Mouse (Mus musculus): Measurements from ENCODE around the gene Mri1. TPM values are rescaled to one million over a fixed set of nuclear protein-coding genes. Genes with fewer than 3 reads are reported as not detected.

Mri1 gene
- polyA plus RNA-seq, 1 experiment from 2014 or later: 51.2 TPM

DNA sequence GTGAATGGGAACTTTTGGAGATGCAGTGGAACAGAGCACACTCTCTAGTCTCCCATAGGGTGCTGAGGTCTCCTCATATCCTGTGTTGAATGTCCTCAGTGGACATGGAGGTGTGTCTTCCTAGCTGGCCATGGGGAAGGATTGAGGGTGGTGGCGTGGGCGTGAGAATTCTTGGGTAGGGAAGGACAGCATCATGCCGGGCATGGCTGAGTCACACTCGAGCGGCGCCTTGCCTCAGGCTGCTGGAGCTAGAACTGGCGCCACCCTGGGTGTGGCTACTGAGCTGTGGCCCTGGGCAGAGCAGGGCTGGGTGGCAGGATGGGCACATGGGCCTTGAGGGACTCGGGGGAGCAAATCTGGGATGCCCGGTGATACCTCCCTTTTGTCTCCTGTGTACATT is 54.7 kb downstream of the Mri1 start:
- Histone ChIP-seq H3K9ac (ENCODE audit: low read depth, low read length) (no peak overlapping the region), H3K36me3 (ENCODE audit: control insufficient read depth, insufficient read depth, low read length) (no peaks in the 10 kb centered on the region), H3K4me1 (replicated peaks; ENCODE audit: control insufficient read depth, insufficient read depth, low read length) (peaks cover 28% of the 10 kb centered on the region), H3K27me3 (ENCODE audit: control insufficient read depth, insufficient read depth, low read length) (0 out of 2 replicates have a peak, but pooled peaks cover 4% of the 10 kb centered on the region), H3K4me3 (ENCODE audit: low read depth, low read length) (no peak overlapping the region), H3K9me3 (ENCODE audit: control insufficient read depth, low read length) (no peaks in the 10 kb centered on the region), H3K27ac (ENCODE audit: low read depth, low read length) (no peak overlapping the region), H3K4me2 (replicated peaks; ENCODE audit: low read depth, low read length) (no peak overlapping the region)
- WGBS: 92% methylated on average over 9 of the region's 9 CpGs
- DNase-seq (ENCODE audit: low spot score) (no peak), ATAC-seq (ENCODE audit: low FRiP score) (no peak)

DNA sequence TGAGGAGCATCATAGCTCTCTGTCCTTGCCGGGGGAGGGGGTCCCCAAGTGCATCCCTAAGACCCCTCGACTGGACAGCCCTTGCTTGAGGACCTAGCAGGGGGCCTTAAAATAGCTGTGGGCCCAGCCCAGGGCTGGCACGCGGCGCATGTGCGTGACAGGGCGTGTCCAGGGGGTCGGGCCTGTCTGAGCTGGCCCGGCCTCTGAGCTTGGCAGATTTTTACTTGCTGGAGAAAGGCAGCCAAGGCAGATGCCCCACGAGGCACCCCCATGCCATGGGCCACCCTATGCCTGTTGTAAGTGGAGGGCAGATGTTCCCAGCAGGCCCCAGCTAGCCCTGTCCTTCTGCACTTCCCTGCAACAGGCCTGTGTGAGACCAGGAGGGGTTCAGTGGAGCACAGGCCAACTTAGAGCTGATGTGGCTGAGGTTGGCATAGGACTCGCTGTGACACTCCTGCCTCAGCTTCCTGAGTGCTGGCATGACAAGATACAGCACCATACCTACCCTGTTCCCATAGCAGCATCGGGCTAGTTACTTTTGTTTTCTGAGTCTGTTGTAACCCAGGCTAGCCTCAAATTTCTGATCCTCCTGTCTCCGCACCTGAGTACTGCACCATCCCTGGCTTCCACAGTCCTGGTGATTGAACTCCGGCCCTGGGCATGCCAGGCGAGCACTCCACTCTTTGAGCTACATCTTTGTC is 55.4 kb downstream of the Mri1 start:
- ATAC-seq (ENCODE audit: low FRiP score): no peak
- Histone ChIP-seq H3K27me3 (ENCODE audit: control insufficient read depth, insufficient read depth, low read length) (0 out of 2 replicates have a peak, but pooled peaks cover 4% of the 10 kb centered on the region), H3K36me3 (ENCODE audit: control insufficient read depth, insufficient read depth, low read length) (no peaks in the 10 kb centered on the region)

DNA sequence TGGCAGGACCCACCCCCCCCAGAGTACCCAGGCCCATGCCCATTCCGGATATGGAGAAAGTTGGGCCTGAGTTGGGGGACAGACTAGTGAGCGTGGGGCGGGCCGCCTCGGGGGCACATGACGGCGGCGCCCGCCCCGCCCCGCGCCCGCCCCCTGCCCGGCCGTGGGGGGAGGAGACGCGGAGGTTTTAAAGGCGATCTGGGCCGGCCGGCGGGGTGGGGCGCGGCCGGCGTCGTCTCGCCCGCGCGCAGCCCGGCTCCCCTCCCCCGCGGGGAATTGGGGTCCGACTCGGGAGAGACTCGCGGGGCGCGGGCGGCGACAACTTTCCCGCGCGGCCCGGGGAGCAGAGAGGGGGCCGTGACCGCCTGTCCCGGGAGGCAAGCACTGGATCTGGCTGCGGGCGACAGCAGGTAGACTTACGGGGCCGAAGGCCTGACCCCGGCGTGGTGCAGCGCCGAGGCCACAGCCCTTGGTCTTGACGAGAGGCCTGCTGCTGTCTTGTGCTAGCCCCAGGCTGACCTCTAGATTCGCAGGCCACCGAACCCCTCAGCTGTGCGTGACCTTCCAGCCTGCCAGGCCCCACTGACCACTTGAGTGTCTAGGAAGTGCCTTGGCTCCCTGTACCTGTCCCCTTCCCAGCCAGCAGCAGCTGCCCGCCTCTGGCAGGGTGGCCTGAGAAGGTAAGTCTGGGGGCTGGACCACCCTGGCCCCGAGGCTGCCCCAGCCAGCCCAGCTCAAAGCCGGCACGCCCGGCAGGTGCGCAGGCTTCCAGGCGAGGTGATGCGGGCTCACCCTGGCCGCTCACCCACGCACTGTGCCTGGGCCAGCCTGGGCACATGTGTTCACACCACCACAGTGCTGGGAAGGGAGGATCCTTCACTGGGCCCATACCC is 56.2 kb downstream of the Mri1 start:
- H3K27ac ChIP-seq (ENCODE audit: low read depth, low read length): peak overlapping the region; percentile 17; the same call in 1 of the 2 replicates
- H3K4me2 ChIP-seq (replicated peaks; ENCODE audit: low read depth, low read length): peak overlapping the region; percentile 89
- H3K4me3 ChIP-seq (ENCODE audit: low read depth, low read length): peak overlapping the region; percentile 47
- H3K4me1 ChIP-seq (replicated peaks; ENCODE audit: control insufficient read depth, insufficient read depth, low read length): peaks cover 28% of the 10 kb centered on the region
- H3K36me3 ChIP-seq (ENCODE audit: control insufficient read depth, insufficient read depth, low read length): no peaks in the 10 kb centered on the region
- peak overlapping the region; percentile 63 for H3K9ac ChIP-seq (ENCODE audit: low read depth, low read length)
- no peaks in the 10 kb centered on the region for H3K9me3 ChIP-seq (ENCODE audit: control insufficient read depth, low read length)
- ATAC-seq (ENCODE audit: low FRiP score) (no peak), DNase-seq (ENCODE audit: low spot score) (peak; percentile 53)
- H3K27me3 ChIP-seq (ENCODE audit: control insufficient read depth, insufficient read depth, low read length): 0 out of 2 replicates have a peak, but pooled peaks cover 4% of the 10 kb centered on the region
- WGBS: 6% methylated on average over 50 of the region's 70 CpGs

More for the DNA sequence above, 55.4 kb downstream of the Mri1 start:
- Histone ChIP-seq H3K4me3 (ENCODE audit: low read depth, low read length) (peak overlapping the region; percentile 47), H3K4me2 (replicated peaks; ENCODE audit: low read depth, low read length) (peak overlapping the region; percentile 89), H3K27ac (ENCODE audit: low read depth, low read length) (no peak overlapping the region), H3K9me3 (ENCODE audit: control insufficient read depth, low read length) (no peaks in the 10 kb centered on the region), H3K4me1 (replicated peaks; ENCODE audit: control insufficient read depth, insufficient read depth, low read length) (peaks cover 28% of the 10 kb centered on the region), H3K9ac (ENCODE audit: low read depth, low read length) (no peak overlapping the region; the same call in 1 of the 2 replicates)
- no peak for DNase-seq (ENCODE audit: low spot score)
- 64% methylated on average over 15 of the region's 15 CpGs for WGBS

DNA sequence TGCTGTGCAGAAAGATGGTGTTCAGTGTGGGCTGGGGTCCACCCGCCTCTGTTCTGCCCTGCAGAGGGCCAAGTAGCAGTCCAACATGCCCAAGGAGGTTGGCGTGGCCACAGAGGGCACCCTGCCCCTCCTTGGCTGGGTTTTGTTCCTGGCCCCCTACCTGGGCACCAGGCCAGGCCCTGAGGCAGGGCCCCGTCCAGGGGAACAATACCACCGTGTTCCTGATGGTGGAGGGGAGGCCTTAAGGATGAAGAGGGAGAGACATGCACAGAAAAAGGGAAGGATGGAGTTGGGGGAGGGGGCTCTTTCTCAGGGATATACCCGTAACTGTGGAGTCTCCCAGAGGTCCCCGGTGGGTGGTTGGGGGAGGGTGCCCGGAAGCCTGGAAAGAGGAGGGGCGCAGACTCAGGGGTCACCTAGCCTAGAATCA is 57.0 kb downstream of the Mri1 start:
- H3K36me3 ChIP-seq (ENCODE audit: control insufficient read depth, insufficient read depth, low read length): no peaks in the 10 kb centered on the region
- H3K27ac ChIP-seq (ENCODE audit: low read depth, low read length): peak overlapping the region; percentile 17
- WGBS: 19% methylated on average over 8 of the region's 8 CpGs
- H3K4me1 ChIP-seq (replicated peaks; ENCODE audit: control insufficient read depth, insufficient read depth, low read length): peaks cover 28% of the 10 kb centered on the region
- peak overlapping the region; percentile 89 for H3K4me2 ChIP-seq (replicated peaks; ENCODE audit: low read depth, low read length)
- H3K9me3 ChIP-seq (ENCODE audit: control insufficient read depth, low read length): no peaks in the 10 kb centered on the region
- H3K9ac ChIP-seq (ENCODE audit: low read depth, low read length): peak overlapping the region; percentile 63
- H3K4me3 ChIP-seq (ENCODE audit: low read depth, low read length): peak overlapping the region; percentile 47; the same call in 1 of the 2 replicates
- DNase-seq (ENCODE audit: low spot score) (no peak), ATAC-seq (ENCODE audit: low FRiP score) (no peak)
- 0 out of 2 replicates have a peak, but pooled peaks cover 4% of the 10 kb centered on the region for H3K27me3 ChIP-seq (ENCODE audit: control insufficient read depth, insufficient read depth, low read length)

MicroRNAs encoded within 50 kb of the gene (microRNA counts, 519-probe panel; counts per million panel counts)
- microRNA mmu-miR-23a (4,319 counts per million, percentile 45 among the panel's probes with 10 or more counts), microRNA mmu-miR-27a (5,290 counts per million, percentile 75 among the panel's probes with 10 or more counts)

Other genes starting within 250 kb of the Mri1 start
- 0.22 TPM in 1 of 2 replicates, not detected in the other for gene 2210011C24Rik, start 245.2 kb downstream of the Mri1 start, polyA plus RNA-seq (2014; fragmentation: Nextera tagmentation; extraction: Ambion mirVana)
- 3.3 and 3.5 TPM in 2 replicates for gene Palm3, start 235.9 kb downstream of the Mri1 start, polyA plus RNA-seq (2014; fragmentation: Nextera tagmentation; extraction: Ambion mirVana)
- not detected in 2 replicates for gene Il27ra, start 214.7 kb downstream of the Mri1 start, polyA plus RNA-seq (2014; fragmentation: Nextera tagmentation; extraction: Ambion mirVana)
- gene Rln3, start 212.3 kb downstream of the Mri1 start, polyA plus RNA-seq (2014; fragmentation: Nextera tagmentation; extraction: Ambion mirVana): 0.48 TPM in 1 of 2 replicates, not detected in the other
- 2.0 and 2.2 TPM in 2 replicates for gene Gm10643, start 192.2 kb downstream of the Mri1 start, polyA plus RNA-seq (2014; fragmentation: Nextera tagmentation; extraction: Ambion mirVana)
- gene Rfx1, start 190.5 kb downstream of the Mri1 start, polyA plus RNA-seq (2014; fragmentation: Nextera tagmentation; extraction: Ambion mirVana): 5.5 and 8.8 TPM in 2 replicates
- gene Dcaf15, start 152.6 kb downstream of the Mri1 start, polyA plus RNA-seq (2014; fragmentation: Nextera tagmentation; extraction: Ambion mirVana): 12.5 and 12.8 TPM in 2 replicates
- 0.17 and 0.23 TPM in 2 replicates for gene Podnl1, start 131.3 kb downstream of the Mri1 start, polyA plus RNA-seq (2014; fragmentation: Nextera tagmentation; extraction: Ambion mirVana)
- gene Cc2d1a, start 109.4 kb downstream of the Mri1 start, polyA plus RNA-seq (2014; fragmentation: Nextera tagmentation; extraction: Ambion mirVana): 8.5 and 8.8 TPM in 2 replicates
- 0.57 and 0.88 TPM in 2 replicates for gene 4930432K21Rik, start 109.3 kb downstream of the Mri1 start, polyA plus RNA-seq (2014; fragmentation: Nextera tagmentation; extraction: Ambion mirVana)
- 4.5 and 5.6 TPM in 2 replicates for gene Nanos3, start 72.1 kb downstream of the Mri1 start, polyA plus RNA-seq (2014; fragmentation: Nextera tagmentation; extraction: Ambion mirVana)
- gene Zswim4, start 20.3 kb downstream of the Mri1 start, polyA plus RNA-seq (2014; fragmentation: Nextera tagmentation; extraction: Ambion mirVana): 22.5 and 26.1 TPM in 2 replicates
- 298 and 313 TPM in 2 replicates for gene D8Ertd738e, start 7.6 kb downstream of the Mri1 start, polyA plus RNA-seq (2014; fragmentation: Nextera tagmentation; extraction: Ambion mirVana)
- 21.3 and 27.4 TPM in 2 replicates for gene Ccdc130, start 13.1 kb upstream of the Mri1 start, polyA plus RNA-seq (2014; fragmentation: Nextera tagmentation; extraction: Ambion mirVana)
- 5.2 and 10.4 TPM in 2 replicates for gene Cacna1a, start 131.1 kb upstream of the Mri1 start, polyA plus RNA-seq (2014; fragmentation: Nextera tagmentation; extraction: Ambion mirVana)